Mouse (Mus musculus): ENCODE results near the gene Tbc1d22a. TPM values are rescaled to one million over a fixed set of nuclear protein-coding genes. Genes with fewer than 3 reads are reported as not detected.

Gene Tbc1d22a
- polyA plus RNA-seq, 1 experiment: 56.5 TPM

DNA sequence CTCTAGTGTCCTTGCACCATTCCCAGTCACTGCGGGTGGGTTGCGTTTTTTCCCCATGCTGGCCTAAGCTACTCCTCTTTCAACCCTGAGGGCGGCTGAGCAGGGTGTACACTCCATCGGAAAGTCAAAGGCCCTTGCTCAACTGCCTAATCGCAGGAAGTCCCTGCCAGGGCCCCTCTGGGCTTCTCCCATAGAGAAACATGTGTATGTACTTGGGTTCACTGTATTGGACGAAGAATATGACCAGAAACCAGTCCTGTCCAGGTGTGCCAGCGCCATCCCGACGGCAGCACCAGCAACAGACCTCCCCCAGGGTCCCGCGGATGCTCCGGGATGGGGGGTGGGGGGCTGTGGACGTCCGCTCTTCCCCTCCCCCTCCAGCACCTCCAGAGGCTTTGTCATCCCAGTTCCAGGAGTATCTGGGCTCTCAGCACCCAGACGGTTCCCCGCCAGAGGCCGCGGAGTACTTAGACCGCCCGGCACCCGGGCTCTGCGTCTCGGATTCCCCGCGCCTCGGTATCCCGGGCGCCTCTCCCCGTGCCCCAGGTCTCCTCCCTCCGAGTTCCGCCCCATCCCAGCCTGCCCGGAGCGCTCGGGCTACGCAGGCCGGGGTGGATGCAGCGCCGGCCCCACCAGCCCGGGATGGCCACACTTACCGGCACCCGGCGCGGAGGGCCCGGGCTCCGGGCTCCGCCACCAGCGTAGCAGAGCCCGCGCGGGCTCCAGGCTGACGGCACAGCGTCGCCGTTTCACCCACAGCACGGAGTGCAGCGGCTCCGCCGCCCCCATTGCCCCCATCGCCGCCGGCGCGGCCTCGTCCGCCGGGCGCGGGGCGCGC lies 29.2 kb upstream of the Tbc1d22a start:
- Histone ChIP-seq H3K4me3 (ENCODE audit: control insufficient read depth, insufficient read depth, low read length) (peak overlapping the region; percentile 86), H3K36me3 (ENCODE audit: control insufficient read depth, insufficient read depth, low read length) (no peaks in the 10 kb centered on the region), H3K27ac (ENCODE audit: control insufficient read depth, insufficient read depth, low read length) (peak overlapping the region; percentile 99), H3K4me1 (replicated peaks; ENCODE audit: control insufficient read depth, insufficient read depth, low read length) (peaks cover 42% of the 10 kb centered on the region), H3K27me3 (ENCODE audit: control insufficient read depth, insufficient read depth, low read length) (no peaks in the 10 kb centered on the region)
- TF ChIP-seq POLR2A (IDR thresholded peaks at IDR 0.05; ENCODE audit: control insufficient read depth, extremely low read depth, insufficient read depth, low read length, poor library complexity): peak; percentile 79
- no peak for TF ChIP-seq CTCF (IDR thresholded peaks at IDR 0.05; ENCODE audit: borderline replicate concordance, control insufficient read depth, extremely low read depth, insufficient read depth, low read length, poor library complexity)
- peak; percentile 65 for DNase-seq
- under 1% methylated on average over 68 of the region's 70 CpGs for WGBS

DNA sequence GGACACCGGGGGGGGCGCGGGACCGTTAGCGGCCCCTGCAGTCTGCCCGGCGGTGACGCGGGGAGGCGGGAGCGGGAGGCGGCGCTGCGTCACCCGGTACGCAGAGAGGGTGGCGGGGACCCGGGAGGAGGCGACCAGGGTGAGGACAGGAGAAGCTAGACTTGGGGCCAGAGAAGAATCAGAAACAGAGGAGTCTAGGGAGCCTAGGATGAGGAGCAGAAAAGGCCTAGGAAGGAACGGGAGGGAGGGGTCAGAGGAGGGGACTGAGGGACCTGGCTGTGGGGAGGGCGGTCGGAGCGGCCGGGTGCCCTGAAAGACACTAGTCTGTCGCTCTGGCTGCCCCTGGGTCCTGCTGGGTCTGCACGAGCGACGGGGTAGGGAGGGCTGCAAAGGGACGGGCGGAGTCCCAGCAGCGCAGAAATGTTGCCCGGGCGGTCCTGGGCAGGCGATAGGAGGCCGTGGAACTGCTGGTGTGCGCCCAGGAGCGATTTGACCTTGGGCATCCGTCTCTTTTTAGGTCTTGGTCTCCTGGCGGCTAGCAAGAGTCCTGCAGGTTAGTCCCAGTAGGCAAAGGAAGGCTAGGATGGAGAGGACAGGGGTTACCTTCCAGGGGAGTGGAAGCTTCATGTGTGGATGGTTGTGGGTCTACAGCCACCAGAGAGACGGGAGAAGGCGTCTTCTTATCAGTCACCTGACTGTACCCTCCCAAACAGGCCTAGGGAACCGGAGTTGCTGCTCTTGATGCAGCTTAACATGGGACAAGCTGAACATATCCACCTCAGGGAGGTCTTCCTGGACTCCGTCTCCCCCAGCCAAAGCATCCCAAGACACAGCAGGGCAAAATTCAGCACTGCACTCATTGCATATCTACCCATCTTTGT lies 28.3 kb upstream of the Tbc1d22a start, which contains the start of gene Cerk:
TSS of gene Cerk (minus strand) at position 453 of the 881 bp plus-strand sequence.
- Histone ChIP-seq H3K27me3 (ENCODE audit: control insufficient read depth, insufficient read depth, low read length) (no peaks in the 10 kb centered on the region), H3K4me3 (ENCODE audit: control insufficient read depth, insufficient read depth, low read length) (peak within 1 kb of the TSS; percentile 86), H3K4me1 (replicated peaks; ENCODE audit: control insufficient read depth, insufficient read depth, low read length) (peaks cover 39% of the 10 kb centered on the region), H3K27ac (ENCODE audit: control insufficient read depth, insufficient read depth, low read length) (peak within 1 kb of the TSS; percentile 99), H3K36me3 (ENCODE audit: control insufficient read depth, insufficient read depth, low read length) (no peaks in the 10 kb centered on the region)
- peak; percentile 38; the same call in 1 of the 2 replicates for TF ChIP-seq CTCF (IDR thresholded peaks at IDR 0.05; ENCODE audit: borderline replicate concordance, control insufficient read depth, extremely low read depth, insufficient read depth, low read length, poor library complexity)
- peak; percentile 24; the same call in 1 of the 2 replicates for TF ChIP-seq POLR2A (IDR thresholded peaks at IDR 0.05; ENCODE audit: control insufficient read depth, extremely low read depth, insufficient read depth, low read length, poor library complexity)
- WGBS: 4% methylated on average over 43 of the region's 43 CpGs
- DNase-seq: peak; percentile 81

DNA sequence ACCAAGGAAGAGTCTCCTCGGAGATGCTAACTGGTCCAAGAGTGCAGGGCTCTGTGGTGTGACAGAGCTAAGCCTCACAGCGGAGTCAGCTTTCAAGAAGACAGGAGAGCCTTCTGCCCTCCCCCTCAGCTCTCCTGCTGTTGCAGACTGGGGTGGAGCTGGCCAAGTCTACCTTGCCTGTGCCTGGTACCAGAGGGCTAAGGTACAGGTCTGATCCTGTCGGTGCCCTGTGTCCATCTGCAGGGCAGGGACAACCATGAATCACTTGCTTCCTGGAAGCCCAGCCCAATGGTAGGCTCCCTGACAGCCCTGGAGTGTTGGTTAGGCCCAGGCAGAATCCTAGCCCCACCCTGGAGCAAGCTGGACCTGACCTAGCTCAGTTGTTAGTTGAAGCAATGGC lies 27.6 kb upstream of the Tbc1d22a start:
- Histone ChIP-seq H3K27me3 (ENCODE audit: control insufficient read depth, insufficient read depth, low read length) (no peaks in the 10 kb centered on the region), H3K4me3 (ENCODE audit: control insufficient read depth, insufficient read depth, low read length) (no peak overlapping the region), H3K4me1 (replicated peaks; ENCODE audit: control insufficient read depth, insufficient read depth, low read length) (peaks cover 42% of the 10 kb centered on the region), H3K27ac (ENCODE audit: control insufficient read depth, insufficient read depth, low read length) (no peak overlapping the region), H3K36me3 (ENCODE audit: control insufficient read depth, insufficient read depth, low read length) (no peaks in the 10 kb centered on the region)
- no peak for TF ChIP-seq POLR2A (IDR thresholded peaks at IDR 0.05; ENCODE audit: control insufficient read depth, extremely low read depth, insufficient read depth, low read length, poor library complexity)
- TF ChIP-seq CTCF (IDR thresholded peaks at IDR 0.05; ENCODE audit: borderline replicate concordance, control insufficient read depth, extremely low read depth, insufficient read depth, low read length, poor library complexity): no peak
- 85% methylated on average over 3 of the region's 3 CpGs for WGBS
- peak; percentile 14 for DNase-seq

DNA sequence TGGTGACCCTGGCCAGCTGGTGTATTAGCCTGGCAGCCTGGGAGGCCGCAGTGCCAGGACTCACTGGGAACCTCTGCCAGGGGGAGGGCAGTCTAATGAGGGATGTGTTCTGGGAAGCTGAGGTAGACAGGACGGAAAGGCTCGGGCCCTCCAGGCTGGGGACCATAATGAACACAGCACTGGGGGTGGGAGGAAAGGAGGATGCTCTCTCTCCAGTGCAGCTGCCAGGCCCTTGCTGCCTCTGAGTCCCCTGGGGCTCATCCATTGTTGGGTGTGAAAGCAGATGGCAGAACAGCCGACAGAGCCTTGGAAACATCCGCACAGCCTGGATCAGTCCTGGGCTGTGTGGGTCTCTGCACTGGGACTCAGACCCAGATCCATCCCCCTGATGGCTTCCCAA lies 26.1 kb upstream of the Tbc1d22a start:
- no peak for TF ChIP-seq POLR2A (IDR thresholded peaks at IDR 0.05; ENCODE audit: control insufficient read depth, extremely low read depth, insufficient read depth, low read length, poor library complexity)
- Histone ChIP-seq H3K4me3 (ENCODE audit: control insufficient read depth, insufficient read depth, low read length) (no peak overlapping the region), H3K4me1 (replicated peaks; ENCODE audit: control insufficient read depth, insufficient read depth, low read length) (peaks cover 35% of the 10 kb centered on the region), H3K27ac (ENCODE audit: control insufficient read depth, insufficient read depth, low read length) (no peak overlapping the region), H3K36me3 (ENCODE audit: control insufficient read depth, insufficient read depth, low read length) (no peaks in the 10 kb centered on the region), H3K27me3 (ENCODE audit: control insufficient read depth, insufficient read depth, low read length) (no peaks in the 10 kb centered on the region)
- no peak for DNase-seq
- WGBS: 94% methylated on average over 5 of the region's 5 CpGs

DNA sequence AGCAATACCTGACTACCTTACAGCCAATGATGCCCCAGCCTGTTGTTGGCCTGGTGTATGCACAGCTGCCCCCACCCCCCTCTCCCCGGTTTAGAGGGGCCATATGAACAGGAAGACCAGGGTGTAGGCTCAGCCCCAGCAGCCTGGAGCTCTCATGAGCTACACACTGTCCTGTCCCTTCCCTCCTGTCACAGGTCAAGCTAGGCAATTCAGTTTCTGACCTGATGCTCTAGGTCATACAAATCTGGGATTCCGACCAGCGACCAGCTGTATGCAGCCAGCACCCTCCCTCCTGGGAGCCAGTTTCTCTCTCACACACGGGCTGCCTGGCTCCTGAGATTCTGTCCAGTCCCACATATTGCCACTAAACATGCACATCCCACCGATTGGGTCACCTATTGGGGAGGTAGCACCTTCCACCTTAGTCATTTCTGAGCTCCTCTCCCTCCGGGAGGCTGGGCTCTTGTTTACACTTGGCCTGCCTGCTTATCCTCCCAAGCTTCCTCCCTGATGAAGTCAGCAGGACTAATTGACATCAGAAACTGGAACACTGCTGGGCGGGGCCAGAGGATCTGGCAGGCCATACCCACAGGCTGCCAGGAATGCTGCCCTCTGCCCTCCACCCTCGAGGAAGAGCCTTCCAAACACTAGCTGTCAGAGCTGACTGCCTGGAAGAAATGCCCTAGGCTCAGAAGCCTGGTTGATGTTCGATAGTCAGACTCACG lies 25.4 kb upstream of the Tbc1d22a start:
- no peaks in the 10 kb centered on the region for H3K36me3 ChIP-seq (ENCODE audit: control insufficient read depth, insufficient read depth, low read length)
- TF ChIP-seq POLR2A (IDR thresholded peaks at IDR 0.05; ENCODE audit: control insufficient read depth, extremely low read depth, insufficient read depth, low read length, poor library complexity) (no peak), CTCF (IDR thresholded peaks at IDR 0.05; ENCODE audit: borderline replicate concordance, control insufficient read depth, extremely low read depth, insufficient read depth, low read length, poor library complexity) (no peak)
- no peak for DNase-seq
- no peaks in the 10 kb centered on the region for H3K27me3 ChIP-seq (ENCODE audit: control insufficient read depth, insufficient read depth, low read length)
- H3K4me3 ChIP-seq (ENCODE audit: control insufficient read depth, insufficient read depth, low read length): no peak overlapping the region
- H3K27ac ChIP-seq (ENCODE audit: control insufficient read depth, insufficient read depth, low read length): no peak overlapping the region
- WGBS: 88% methylated on average over 10 of the region's 10 CpGs
- H3K4me1 ChIP-seq (replicated peaks; ENCODE audit: control insufficient read depth, insufficient read depth, low read length): peaks cover 29% of the 10 kb centered on the region

DNA sequence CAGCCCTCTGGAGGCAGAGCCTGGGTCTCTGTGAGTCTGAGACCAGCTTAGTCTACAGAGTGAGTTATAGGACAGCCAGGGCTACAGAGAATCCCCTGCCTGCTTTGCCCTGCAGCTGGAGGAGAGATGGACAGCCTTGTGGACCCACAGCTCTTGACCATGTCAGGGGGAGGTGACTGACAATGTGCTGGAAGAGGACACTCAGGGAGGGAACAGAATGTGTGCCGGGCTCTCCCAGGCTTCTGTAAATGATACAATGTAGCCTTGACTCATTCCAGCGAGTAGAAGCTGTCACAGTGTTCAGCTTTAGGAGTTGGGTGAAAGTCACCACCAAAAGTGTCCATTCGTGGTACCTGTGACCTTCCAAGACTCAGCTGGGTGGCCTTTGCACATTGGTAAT lies 23.9 kb upstream of the Tbc1d22a start:
- H3K4me1 ChIP-seq (replicated peaks; ENCODE audit: control insufficient read depth, insufficient read depth, low read length): peaks cover 25% of the 10 kb centered on the region

More for the DNA sequence above, 23.9 kb upstream of the Tbc1d22a start:
- TF ChIP-seq CTCF (IDR thresholded peaks at IDR 0.05; ENCODE audit: borderline replicate concordance, control insufficient read depth, extremely low read depth, insufficient read depth, low read length, poor library complexity) (no peak), POLR2A (IDR thresholded peaks at IDR 0.05; ENCODE audit: control insufficient read depth, extremely low read depth, insufficient read depth, low read length, poor library complexity) (no peak)
- WGBS: 93% methylated on average over 3 of the region's 3 CpGs
- H3K4me3 ChIP-seq (ENCODE audit: control insufficient read depth, insufficient read depth, low read length): no peak overlapping the region
- H3K27me3 ChIP-seq (ENCODE audit: control insufficient read depth, insufficient read depth, low read length): no peaks in the 10 kb centered on the region
- no peaks in the 10 kb centered on the region for H3K36me3 ChIP-seq (ENCODE audit: control insufficient read depth, insufficient read depth, low read length)
- DNase-seq: no peak
- no peak overlapping the region for H3K27ac ChIP-seq (ENCODE audit: control insufficient read depth, insufficient read depth, low read length)

Data from thymus, adult 2 months (tissue).